9 mouse cellular contexts compared by ENCODE assay signal in genomic region chr7:123370700-123371099, GRCm38 (mm10). TPM values are rescaled to one million over a fixed set of nuclear protein-coding genes. Genes with fewer than 3 reads are reported as not detected.
DNase-seq lines count a peak whose midpoint lies in the region; ATAC-seq and TF ChIP-seq lines count a peak whose summit lies in the region.
"Had no signal": no experiment of that assay in that cellular context is flagged by ENCODE, and none has a peak within 500 bp of the region (broad histone marks: within the 10 kb centered on the region; RNA-seq: fewer than 3 reads in every experiment).

No protein-coding gene starts in this region.

- H3K27me3 ChIP-seq in embryonic facial prominence, embryonic 11.5 days (ENCODE audit: control insufficient read depth, insufficient read depth, low read length) = no peaks in the 10 kb centered on the region
- no peaks in the 10 kb centered on the region for H3K27me3 ChIP-seq in intestine, embryonic 14.5 days (replicated peaks; ENCODE audit: control insufficient read depth, insufficient read depth, low read length)
- no peaks in the 10 kb centered on the region for H3K27me3 ChIP-seq in neural tube, embryonic 12.5 days (replicated peaks)

- no peaks in the 10 kb centered on the region for H3K36me3 ChIP-seq in embryonic facial prominence, embryonic 11.5 days (replicated peaks; ENCODE audit: control insufficient read depth, insufficient read depth, low read depth, low read length)
- no peaks in the 10 kb centered on the region for H3K36me3 ChIP-seq in intestine, embryonic 14.5 days (ENCODE audit: control insufficient read depth, insufficient read depth, low read length)
- no peaks in the 10 kb centered on the region for H3K36me3 ChIP-seq in neural tube, embryonic 12.5 days

- H3K4me1 ChIP-seq in embryonic facial prominence, embryonic 11.5 days (ENCODE audit: control insufficient read depth, insufficient read depth, low read length) = peaks cover 5% of the 10 kb centered on the region
- H3K4me1 ChIP-seq in intestine, embryonic 14.5 days (replicated peaks; ENCODE audit: control insufficient read depth, insufficient read depth, low read length) = peaks cover 11% of the 10 kb centered on the region
- H3K4me1 ChIP-seq in neural tube, embryonic 12.5 days = peaks cover 29% of the 10 kb centered on the region

- 41% methylated on average over 9 of the region's 9 CpGs for WGBS in embryonic facial prominence, embryonic 11.5 days
- 47% methylated on average over 9 of the region's 9 CpGs for WGBS in intestine, embryonic 14.5 days
- 34% methylated on average over 9 of the region's 9 CpGs for WGBS in neural tube, embryonic 12.5 days

- ATAC-seq in embryonic facial prominence, embryonic 11.5 days (replicated peaks; ENCODE audit: insufficient number of reproducible peaks, low FRiP score, low TSS enrichment, low read depth) = no peak
- ATAC-seq in intestine, embryonic 14.5 days (replicated peaks; ENCODE audit: low FRiP score, low TSS enrichment, low read depth) = no peak
- ATAC-seq in neural tube, embryonic 12.5 days (ENCODE audit: low FRiP score, low read depth) = no peak

- peak overlapping the region; percentile 81 for H3K4me2 ChIP-seq in embryonic facial prominence, embryonic 11.5 days (ENCODE audit: low read depth, low read length)
- peak overlapping the region; percentile 82 for H3K4me2 ChIP-seq in intestine, embryonic 14.5 days (ENCODE audit: low read length)
- H3K4me2 ChIP-seq in neural tube, embryonic 12.5 days (replicated peaks) = peak overlapping the region; percentile 85

- no peak for DNase-seq in layer of hippocampus, adult 2 months (ENCODE audit: low spot score in 2 of 2)
- DNase-seq in layer of hippocampus, postnatal 14 days (ENCODE audit: low spot score in 2 of 2) = no peak
- DNase-seq in embryonic facial prominence, embryonic 11.5 days (ENCODE audit: low spot score) = no peak
- peak; percentile 61 for DNase-seq in intestine, embryonic 14.5 days (ENCODE audit: low spot score)
- DNase-seq in thymus, postnatal 4 days = no peak
- DNase-seq in embryo, embryonic 10 days (ENCODE audit: low spot score) = no peak
- DNase-seq in adrenal gland, adult 8-10 months = no peak
- DNase-seq: left cerebral cortex, postnatal 4 days had no signal

- peak overlapping the region; percentile 86 for H3K9ac ChIP-seq in embryonic facial prominence, embryonic 11.5 days (replicated peaks; ENCODE audit: low read length)
- peak overlapping the region; percentile 82 for H3K9ac ChIP-seq in intestine, embryonic 14.5 days (ENCODE audit: low read length)
- H3K9ac ChIP-seq in neural tube, embryonic 12.5 days = peak overlapping the region; percentile 85

- no peaks in the 10 kb centered on the region for H3K9me3 ChIP-seq in embryonic facial prominence, embryonic 11.5 days (replicated peaks; ENCODE audit: control insufficient read depth, low read length)
- no peaks in the 10 kb centered on the region for H3K9me3 ChIP-seq in intestine, embryonic 14.5 days (ENCODE audit: control insufficient read depth, low read length)
- no peaks in the 10 kb centered on the region for H3K9me3 ChIP-seq in neural tube, embryonic 12.5 days

- TF ChIP-seq CTCF in layer of hippocampus, adult 2 months (conservative IDR thresholded peaks at IDR 0.05) = no peak

- H3K4me3 ChIP-seq in layer of hippocampus, adult 2 months = peak overlapping the region; percentile 85
- peak overlapping the region; percentile 76 for H3K4me3 ChIP-seq in embryonic facial prominence, embryonic 11.5 days (ENCODE audit: low read depth, low read length)
- H3K4me3 ChIP-seq in intestine, embryonic 14.5 days (ENCODE audit: low read depth, low read length) = peak overlapping the region; percentile 75
- peak overlapping the region; percentile 74 for H3K4me3 ChIP-seq in neural tube, embryonic 12.5 days

- H3K27ac ChIP-seq in layer of hippocampus, adult 2 months = peak overlapping the region; percentile 90
- no peak overlapping the region for H3K27ac ChIP-seq in embryonic facial prominence, embryonic 11.5 days (replicated peaks; ENCODE audit: low read depth, low read length)
- H3K27ac ChIP-seq in intestine, embryonic 14.5 days (ENCODE audit: low read depth) = no peak overlapping the region
- H3K27ac ChIP-seq in neural tube, embryonic 12.5 days = no peak overlapping the region

RNA-seq across cellular contexts. Expression of gene Arhgap17, which starts 1.0 kb away (rescaled TPM):
- 10 to 100 TPM; 29.0 to 35.2 TPM for total RNA-seq in layer of hippocampus, adult 2 months (2021)
- total RNA-seq in layer of hippocampus, postnatal 14 days (2021) = 10 to 100 TPM; 20.0 to 22.6 TPM
- polyA plus RNA-seq in embryonic facial prominence, embryonic 11.5 days (2014; fragmentation: Nextera tagmentation; extraction: Ambion mirVana) = 26.8 and 27.1 TPM in 2 replicates
- polyA plus RNA-seq in intestine, embryonic 14.5 days (2014; fragmentation: Nextera tagmentation; extraction: Ambion mirVana) = 27.2 and 28.9 TPM in 2 replicates
- 19.7 and 23.1 TPM in 2 replicates for polyA plus RNA-seq in neural tube, embryonic 12.5 days (2016; fragmentation: Nextera tagmentation; extraction: Ambion mirVana)
- 10 to 100 TPM; 59.5 to 99.1 (median 71.7) TPM for total RNA-seq in adrenal gland, adult 8-10 months (2022)

RNA-seq across cellular contexts. Expression of gene Lcmt1, which starts 1.1 kb away (rescaled TPM):
- total RNA-seq in layer of hippocampus, adult 2 months (2021) = 10 to 100 TPM; 88.7 to 94.3 TPM
- total RNA-seq in layer of hippocampus, postnatal 14 days (2021) = 10 to 100 TPM; 85.1 to 87.4 TPM
- polyA plus RNA-seq in embryonic facial prominence, embryonic 11.5 days (2014; fragmentation: Nextera tagmentation; extraction: Ambion mirVana) = 68.7 and 74.1 TPM in 2 replicates
- 46.3 and 48.8 TPM in 2 replicates for polyA plus RNA-seq in intestine, embryonic 14.5 days (2014; fragmentation: Nextera tagmentation; extraction: Ambion mirVana)
- 69.2 and 71.6 TPM in 2 replicates for polyA plus RNA-seq in neural tube, embryonic 12.5 days (2016; fragmentation: Nextera tagmentation; extraction: Ambion mirVana)
- total RNA-seq in adrenal gland, adult 8-10 months (2022) = 10 to 100 TPM; 31.2 to 42.3 (median 35.5) TPM
